Mouse (Mus musculus): ENCODE measurements around the gene Gm960. TPM values are rescaled to one million over a fixed set of nuclear protein-coding genes. Genes with fewer than 3 reads are reported as not detected.

Gene Gm960
- total RNA-seq, 4 experiments from 2014 or later = not detected

GRCm38 (mm10) chr19:4624406-4625178, 73.9 kb downstream of the Gm960 start:
- no peak for DNase-seq (ENCODE audit: low spot score)

GRCm38 (mm10) chr19:4624006-4624405, 74.5 kb downstream of the Gm960 start:
- no peak for DNase-seq (ENCODE audit: low spot score)

- DNase-seq (ENCODE audit: low spot score) = no peak
Observed at GRCm38 (mm10) chr19:4623419-4623818, 75.0 kb downstream of the Gm960 start.

GRCm38 (mm10) chr19:4622780-4623179, 75.7 kb downstream of the Gm960 start:
- DNase-seq (ENCODE audit: low spot score) = no peak

- DNase-seq (ENCODE audit: low spot score) = no peak
Observed at GRCm38 (mm10) chr19:4620721-4621120, 77.7 kb downstream of the Gm960 start.

- no peak for DNase-seq (ENCODE audit: low spot score)
Observed at GRCm38 (mm10) chr19:4619461-4619860, 79.0 kb downstream of the Gm960 start.

- no peak for DNase-seq (ENCODE audit: low spot score)
Observed at GRCm38 (mm10) chr19:4618183-4618582, 80.3 kb downstream of the Gm960 start.

GRCm38 (mm10) chr19:4616546-4616945, 81.9 kb downstream of the Gm960 start:
- no peak for DNase-seq (ENCODE audit: low spot score)

- DNase-seq (ENCODE audit: low spot score) = peak; percentile 78
Observed at GRCm38 (mm10) chr19:4615151-4616093, 83.0 kb downstream of the Gm960 start, which contains the start of gene Lrfn4. TSS of gene Lrfn4 (minus strand) at chr19:4615667.

GRCm38 (mm10) chr19:4614305-4615150, 83.9 kb downstream of the Gm960 start:
- no peak for DNase-seq (ENCODE audit: low spot score)

GRCm38 (mm10) chr19:4613464-4614304, 84.8 kb downstream of the Gm960 start:
- DNase-seq (ENCODE audit: low spot score) = no peak

GRCm38 (mm10) chr19:4612181-4612961, 86.1 kb downstream of the Gm960 start:
- DNase-seq (ENCODE audit: low spot score) = no peak

- DNase-seq (ENCODE audit: low spot score) = peak; percentile 36
Observed at GRCm38 (mm10) chr19:4610109-4610508, 88.4 kb downstream of the Gm960 start.

GRCm38 (mm10) chr19:4608511-4608910, 90.0 kb downstream of the Gm960 start:
- no peak for DNase-seq (ENCODE audit: low spot score)

- DNase-seq (ENCODE audit: low spot score) = no peak
Observed at GRCm38 (mm10) chr19:4607406-4607805, 91.1 kb downstream of the Gm960 start.

GRCm38 (mm10) chr19:4605654-4606053, 92.8 kb downstream of the Gm960 start:
- no peak for DNase-seq (ENCODE audit: low spot score)

- no peak for DNase-seq (ENCODE audit: low spot score)
Observed at GRCm38 (mm10) chr19:4603801-4604723, 94.4 kb downstream of the Gm960 start.

GRCm38 (mm10) chr19:4602459-4602858, 96.0 kb downstream of the Gm960 start:
- DNase-seq (ENCODE audit: low spot score) = no peak

GRCm38 (mm10) chr19:4596071-4596470, 102.4 kb downstream of the Gm960 start:
- no peak for DNase-seq (ENCODE audit: low spot score)
